ENCODE assay signal across 20 mouse cellular contexts in the genomic region with DNA sequence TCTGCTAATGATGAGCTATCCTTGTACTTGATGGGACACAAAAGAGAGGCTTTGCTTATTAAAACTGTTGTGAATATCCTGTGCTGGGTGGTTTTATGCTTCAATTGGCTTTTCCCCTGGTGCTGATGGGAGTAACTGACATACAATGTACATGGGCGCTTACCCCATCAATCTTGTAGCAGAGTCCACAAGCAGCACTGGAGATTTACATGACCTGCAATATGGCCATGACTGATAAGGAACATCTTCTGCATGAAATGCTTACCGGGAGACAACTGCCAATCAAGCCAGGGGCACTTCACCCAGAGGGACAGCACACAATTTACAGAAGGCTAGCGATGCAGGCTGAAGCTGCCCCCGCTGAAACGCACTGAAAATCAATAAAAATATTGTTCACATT.
DNase-seq lines count a peak whose midpoint lies in the region; ATAC-seq and TF ChIP-seq lines count a peak whose summit lies in the region.
"Had no signal": no experiment of that assay in that cellular context is flagged by ENCODE, and none has a peak within 500 bp of the region (broad histone marks: within the 10 kb centered on the region; RNA-seq: fewer than 3 reads in every experiment).

No protein-coding gene starts in this region.

- ATAC-seq in hindbrain, embryonic 11.5 days (ENCODE audit: low FRiP score): peak; percentile 38
- ATAC-seq in midbrain, embryonic 12.5 days (ENCODE audit: low FRiP score, low read depth): peak; percentile 70
- peak; percentile 90 for ATAC-seq in midbrain, embryonic 15.5 days (replicated peaks)
- no peak for ATAC-seq in intestine, postnatal 0 days
- ATAC-seq: activated CD4-positive, CD25-positive, alpha-beta regulatory T cell, adult 4 months; forebrain, embryonic 13.5 days; forebrain, postnatal 0 days; Patski had no signal

- no peaks in the 10 kb centered on the region for H3K9me3 ChIP-seq in hindbrain, embryonic 11.5 days (ENCODE audit: control insufficient read depth, low read length)
- H3K9me3 ChIP-seq in hindbrain, embryonic 10.5 days: peaks cover 7% of the 10 kb centered on the region; the same call in 1 of the 2 replicates
- H3K9me3 ChIP-seq in midbrain, embryonic 12.5 days: no peaks in the 10 kb centered on the region
- H3K9me3 ChIP-seq in midbrain, embryonic 10.5 days (replicated peaks): peaks cover 5% of the 10 kb centered on the region; the same call in 1 of the 2 replicates
- no peaks in the 10 kb centered on the region for H3K9me3 ChIP-seq in midbrain, embryonic 15.5 days
- no peaks in the 10 kb centered on the region for H3K9me3 ChIP-seq in intestine, postnatal 0 days (ENCODE audit: control insufficient read depth)
- H3K9me3 ChIP-seq: forebrain, embryonic 13.5 days; heart, embryonic 10.5 days had no signal

- H3K27ac ChIP-seq in hindbrain, embryonic 11.5 days (ENCODE audit: low read depth, low read length): no peak overlapping the region
- H3K27ac ChIP-seq in hindbrain, embryonic 10.5 days: no peak overlapping the region
- H3K27ac ChIP-seq in midbrain, embryonic 12.5 days (replicated peaks): 0 out of 2 replicates have a peak overlapping the region, but pooled peaks have one; percentile 25
- no peak overlapping the region for H3K27ac ChIP-seq in midbrain, embryonic 10.5 days (replicated peaks)
- 0 out of 2 replicates have a peak overlapping the region, but pooled peaks have one; percentile 25 for H3K27ac ChIP-seq in midbrain, embryonic 15.5 days
- no peak overlapping the region for H3K27ac ChIP-seq in intestine, postnatal 0 days (ENCODE audit: low read depth, low read length)
- H3K27ac ChIP-seq: embryonic facial prominence, embryonic 10.5 days; forebrain, embryonic 13.5 days; gastrocnemius, adult 2 months; heart, embryonic 10.5 days had no signal

- H3K4me2 ChIP-seq in hindbrain, embryonic 11.5 days (replicated peaks; ENCODE audit: low read depth, low read length): no peak overlapping the region
- H3K4me2 ChIP-seq in midbrain, embryonic 12.5 days (replicated peaks): no peak overlapping the region
- H3K4me2 ChIP-seq in midbrain, embryonic 15.5 days: no peak overlapping the region
- H3K4me2 ChIP-seq in intestine, postnatal 0 days (replicated peaks; ENCODE audit: low read depth): no peak overlapping the region
- H3K4me2 ChIP-seq: forebrain, embryonic 13.5 days had no signal

- no peaks in the 10 kb centered on the region for H3K27me3 ChIP-seq in hindbrain, embryonic 11.5 days (ENCODE audit: control insufficient read depth, insufficient read depth, low read length)
- H3K27me3 ChIP-seq in hindbrain, embryonic 10.5 days (ENCODE audit: insufficient read depth, poor library complexity, severe bottlenecking): no peaks in the 10 kb centered on the region
- H3K27me3 ChIP-seq in midbrain, embryonic 12.5 days: no peaks in the 10 kb centered on the region
- no peaks in the 10 kb centered on the region for H3K27me3 ChIP-seq in midbrain, embryonic 10.5 days (ENCODE audit: low read depth, poor library complexity, severe bottlenecking)
- H3K27me3 ChIP-seq in midbrain, embryonic 15.5 days (replicated peaks): no peaks in the 10 kb centered on the region
- no peaks in the 10 kb centered on the region for H3K27me3 ChIP-seq in intestine, postnatal 0 days (replicated peaks; ENCODE audit: control insufficient read depth, insufficient read depth, low read length)

- no peaks in the 10 kb centered on the region for H3K4me1 ChIP-seq in hindbrain, embryonic 11.5 days (replicated peaks; ENCODE audit: control insufficient read depth, insufficient read depth, low read length)
- H3K4me1 ChIP-seq in hindbrain, embryonic 10.5 days (replicated peaks): no peaks in the 10 kb centered on the region
- peaks cover 2% of the 10 kb centered on the region; the same call in 1 of the 2 replicates for H3K4me1 ChIP-seq in midbrain, embryonic 12.5 days
- H3K4me1 ChIP-seq in midbrain, embryonic 10.5 days: no peaks in the 10 kb centered on the region
- 0 out of 2 replicates have a peak, but pooled peaks cover 4% of the 10 kb centered on the region for H3K4me1 ChIP-seq in midbrain, embryonic 15.5 days
- no peaks in the 10 kb centered on the region for H3K4me1 ChIP-seq in intestine, postnatal 0 days (replicated peaks; ENCODE audit: control insufficient read depth, insufficient read depth, low read length)
- H3K4me1 ChIP-seq: embryonic facial prominence, embryonic 10.5 days; forebrain, embryonic 13.5 days; heart, embryonic 10.5 days had no signal

- H3K4me3 ChIP-seq in hindbrain, embryonic 11.5 days (ENCODE audit: low read depth, low read length): no peak overlapping the region
- no peak overlapping the region for H3K4me3 ChIP-seq in hindbrain, embryonic 10.5 days
- no peak overlapping the region for H3K4me3 ChIP-seq in midbrain, embryonic 12.5 days
- no peak overlapping the region for H3K4me3 ChIP-seq in midbrain, embryonic 10.5 days
- H3K4me3 ChIP-seq in midbrain, embryonic 15.5 days: no peak overlapping the region
- no peak overlapping the region for H3K4me3 ChIP-seq in intestine, postnatal 0 days (ENCODE audit: low read depth, low read length)
- H3K4me3 ChIP-seq: embryonic facial prominence, embryonic 10.5 days; forebrain, embryonic 13.5 days; gastrocnemius, adult 2 months; heart, embryonic 10.5 days had no signal

- no peak overlapping the region for H3K9ac ChIP-seq in hindbrain, embryonic 11.5 days (ENCODE audit: low read depth, low read length)
- no peak overlapping the region for H3K9ac ChIP-seq in midbrain, embryonic 12.5 days (replicated peaks)
- no peak overlapping the region for H3K9ac ChIP-seq in midbrain, embryonic 15.5 days
- H3K9ac ChIP-seq in intestine, postnatal 0 days (ENCODE audit: low read depth, low read length): no peak overlapping the region
- H3K9ac ChIP-seq: forebrain, embryonic 13.5 days; forebrain, postnatal 0 days had no signal

- DNase-seq in hindbrain, embryonic 11.5 days (ENCODE audit: low spot score): no peak
- DNase-seq in hindbrain, embryonic 10.5 days (ENCODE audit: low spot score): no peak
- DNase-seq in midbrain, embryonic 10.5 days (ENCODE audit: low spot score): no peak
- DNase-seq in urinary bladder, postnatal 25 days (ENCODE audit: low spot score): no peak
- DNase-seq: adrenal gland, postnatal 14 days; cerebellum, adult 2 months; cerebellum, postnatal 10 days; forebrain, postnatal 0 days; gastrocnemius, adult 2 months; gastrocnemius, postnatal 25 days; heart, postnatal 10 days; heart, postnatal 4 days had no signal

- WGBS in hindbrain, embryonic 11.5 days: 82% methylated on average over 5 of the region's 5 CpGs
- 83% methylated on average over 5 of the region's 5 CpGs for WGBS in hindbrain, embryonic 10.5 days
- WGBS in midbrain, embryonic 12.5 days: 75% methylated on average over 5 of the region's 5 CpGs
- 89% methylated on average over 5 of the region's 5 CpGs for WGBS in midbrain, embryonic 10.5 days
- 67% methylated on average over 5 of the region's 5 CpGs for WGBS in midbrain, embryonic 15.5 days
- WGBS in intestine, postnatal 0 days: 88% methylated on average over 5 of the region's 5 CpGs

- no peak for TF ChIP-seq CTCF in intestine, postnatal 0 days (IDR thresholded peaks at IDR 0.05; ENCODE audit: low read depth)

- H3K36me3 ChIP-seq in hindbrain, embryonic 11.5 days (ENCODE audit: control insufficient read depth, insufficient read depth, low read length): no peaks in the 10 kb centered on the region
- H3K36me3 ChIP-seq in hindbrain, embryonic 10.5 days: no peaks in the 10 kb centered on the region
- H3K36me3 ChIP-seq in midbrain, embryonic 12.5 days: no peaks in the 10 kb centered on the region
- no peaks in the 10 kb centered on the region for H3K36me3 ChIP-seq in midbrain, embryonic 10.5 days
- no peaks in the 10 kb centered on the region for H3K36me3 ChIP-seq in midbrain, embryonic 15.5 days (replicated peaks)
- H3K36me3 ChIP-seq in intestine, postnatal 0 days (ENCODE audit: control insufficient read depth, insufficient read depth): no peaks in the 10 kb centered on the region
- H3K36me3 ChIP-seq: embryonic facial prominence, embryonic 10.5 days; heart, embryonic 10.5 days had no signal

Comparison
In these comparisons a context has a peak if more than half of its experiments do, and no peak if none do; other contexts are left out.
1. H3K27ac ChIP-seq: peak in midbrain, embryonic 12.5 days (single experiment) and midbrain, embryonic 15.5 days (single experiment); none in hindbrain, embryonic 11.5 days (single experiment), hindbrain, embryonic 10.5 days (single experiment), midbrain, embryonic 10.5 days (single experiment) and intestine, postnatal 0 days (single experiment).